Mouse (Mus musculus): ENCODE measurements around the gene Ankib1. TPM values are rescaled to one million over a fixed set of nuclear protein-coding genes. Genes with fewer than 3 reads are reported as not detected.
"Not testable (repeated sequence)": the region's sequence is repeated elsewhere in the genome, so short reads cannot be mapped to it uniquely, and the experiment has no call there.

Gene Ankib1
- polyA plus RNA-seq, 1 experiment from 2014 or later: 21.6 TPM

GRCm38 (mm10) chr5:3652903-3653575, 149.7 kb downstream of the Ankib1 start:
- H3K9ac ChIP-seq: not testable (repeated sequence)
- 94% methylated on average over 17 of the region's 25 CpGs for WGBS

GRCm38 (mm10) chr5:3651621-3652020, 151.1 kb downstream of the Ankib1 start:
- H3K27me3 ChIP-seq: no peaks in the 10 kb centered on the region
- no peak overlapping the region for H3K27ac ChIP-seq
- H3K4me1 ChIP-seq: peaks cover 1% of the 10 kb centered on the region
- WGBS: 84% methylated on average over 5 of the region's 5 CpGs
- H3K9ac ChIP-seq: no peak overlapping the region
- H3K9me3 ChIP-seq: no peaks in the 10 kb centered on the region
- no peak overlapping the region for H3K4me2 ChIP-seq
- no peaks in the 10 kb centered on the region for H3K36me3 ChIP-seq (replicated peaks)
- H3K4me3 ChIP-seq (replicated peaks): no peak overlapping the region
- no peak for ATAC-seq (ENCODE audit: low FRiP score)

More at GRCm38 (mm10) chr5:3652903-3653575, 149.7 kb downstream of the Ankib1 start:
- not testable (repeated sequence) for H3K4me3 ChIP-seq (replicated peaks); ATAC-seq (ENCODE audit: low FRiP score); H3K4me1 ChIP-seq; H3K27me3 ChIP-seq; H3K4me2 ChIP-seq; H3K9me3 ChIP-seq; H3K36me3 ChIP-seq (replicated peaks); H3K27ac ChIP-seq

- WGBS: 66% methylated on average over 6 of the region's 6 CpGs
- H3K9me3 ChIP-seq: no peaks in the 10 kb centered on the region
- H3K9ac ChIP-seq: no peak within 1 kb of the TSS
- H3K27ac ChIP-seq: no peak within 1 kb of the TSS
- H3K4me1 ChIP-seq: peaks cover 4% of the 10 kb centered on the region
- no peak within 1 kb of the TSS for H3K4me3 ChIP-seq (replicated peaks)
- H3K27me3 ChIP-seq: no peaks in the 10 kb centered on the region
- ATAC-seq (ENCODE audit: low FRiP score): no peak
- H3K36me3 ChIP-seq (replicated peaks): no peaks in the 10 kb centered on the region
- H3K4me2 ChIP-seq: no peak within 1 kb of the TSS
Observed at GRCm38 (mm10) chr5:3650881-3651280, 151.8 kb downstream of the Ankib1 start, which contains the start of gene Tmbim7. TSS of gene Tmbim7 (plus strand) at chr5:3651181.

- H3K9me3 ChIP-seq: no peaks in the 10 kb centered on the region
- WGBS: 76% methylated on average over 4 of the region's 4 CpGs
- no peak overlapping the region for H3K4me3 ChIP-seq (replicated peaks)
- H3K4me2 ChIP-seq: no peak overlapping the region
- no peak for ATAC-seq (ENCODE audit: low FRiP score)
- H3K27ac ChIP-seq: no peak overlapping the region
- no peaks in the 10 kb centered on the region for H3K27me3 ChIP-seq
- H3K4me1 ChIP-seq: peaks cover 10% of the 10 kb centered on the region
- H3K9ac ChIP-seq: no peak overlapping the region
- H3K36me3 ChIP-seq (replicated peaks): peaks cover 9% of the 10 kb centered on the region
Observed at GRCm38 (mm10) chr5:3648849-3649210, 153.9 kb downstream of the Ankib1 start.

GRCm38 (mm10) chr5:3648206-3648848, 154.4 kb downstream of the Ankib1 start:
- Histone ChIP-seq H3K4me3 (replicated peaks) (peak overlapping the region; percentile 97), H3K4me2 (peak overlapping the region; percentile 63), H3K4me1 (peaks cover 10% of the 10 kb centered on the region), H3K27me3 (no peaks in the 10 kb centered on the region), H3K9me3 (no peaks in the 10 kb centered on the region), H3K9ac (no peak overlapping the region), H3K27ac (no peak overlapping the region), H3K36me3 (replicated peaks) (peaks cover 12% of the 10 kb centered on the region)
- peak; percentile 50; the same call in 1 of the 2 replicates for ATAC-seq (ENCODE audit: low FRiP score)
- WGBS: 55% methylated on average over 4 of the region's 4 CpGs

- 0% methylated on average over 42 of the region's 46 CpGs for WGBS
- H3K27me3 ChIP-seq: no peaks in the 10 kb centered on the region
- peak overlapping the region; percentile 63 for H3K4me2 ChIP-seq
- ATAC-seq (ENCODE audit: low FRiP score): peak; percentile 97
- peaks cover 10% of the 10 kb centered on the region for H3K4me1 ChIP-seq
- no peaks in the 10 kb centered on the region for H3K9me3 ChIP-seq
- peak overlapping the region; percentile 93 for H3K27ac ChIP-seq
- peak overlapping the region; percentile 89 for H3K9ac ChIP-seq
- peaks cover 16% of the 10 kb centered on the region for H3K36me3 ChIP-seq (replicated peaks)
- H3K4me3 ChIP-seq (replicated peaks): peak overlapping the region; percentile 97
Observed at GRCm38 (mm10) chr5:3647708-3648121, 155.0 kb downstream of the Ankib1 start.

GRCm38 (mm10) chr5:3646991-3647707, 155.6 kb downstream of the Ankib1 start:
- Histone ChIP-seq H3K27ac (peak overlapping the region; percentile 93), H3K4me1 (peaks cover 10% of the 10 kb centered on the region), H3K9me3 (no peaks in the 10 kb centered on the region), H3K36me3 (replicated peaks) (peaks cover 22% of the 10 kb centered on the region), H3K4me2 (peak overlapping the region; percentile 63), H3K9ac (peak overlapping the region; percentile 89), H3K4me3 (replicated peaks) (peak overlapping the region; percentile 97), H3K27me3 (no peaks in the 10 kb centered on the region)
- ATAC-seq (ENCODE audit: low FRiP score): peak; percentile 76
- WGBS: under 1% methylated on average over 60 of the region's 60 CpGs

- 32% methylated on average over 6 of the region's 6 CpGs for WGBS
- H3K9ac ChIP-seq: peak overlapping the region; percentile 89
- no peak for ATAC-seq (ENCODE audit: low FRiP score)
- peaks cover 28% of the 10 kb centered on the region for H3K36me3 ChIP-seq (replicated peaks)
- H3K9me3 ChIP-seq: no peaks in the 10 kb centered on the region
- peaks cover 10% of the 10 kb centered on the region for H3K4me1 ChIP-seq
- no peaks in the 10 kb centered on the region for H3K27me3 ChIP-seq
- H3K4me3 ChIP-seq (replicated peaks): peak overlapping the region; percentile 97
- no peak overlapping the region for H3K27ac ChIP-seq
- H3K4me2 ChIP-seq: peak overlapping the region; percentile 63
Observed at GRCm38 (mm10) chr5:3646539-3646938, 156.2 kb downstream of the Ankib1 start.

- H3K27ac ChIP-seq: no peak overlapping the region
- H3K9me3 ChIP-seq: no peaks in the 10 kb centered on the region
- H3K4me2 ChIP-seq: no peak overlapping the region
- peaks cover 38% of the 10 kb centered on the region for H3K36me3 ChIP-seq (replicated peaks)
- H3K4me1 ChIP-seq: peaks cover 10% of the 10 kb centered on the region
- no peak for ATAC-seq (ENCODE audit: low FRiP score)
- WGBS: 83% methylated on average over 6 of the region's 6 CpGs
- H3K9ac ChIP-seq: no peak overlapping the region
- no peak overlapping the region for H3K4me3 ChIP-seq (replicated peaks)
- no peaks in the 10 kb centered on the region for H3K27me3 ChIP-seq
Observed at GRCm38 (mm10) chr5:3645326-3645725, 157.4 kb downstream of the Ankib1 start.

- Histone ChIP-seq H3K9ac (no peak overlapping the region), H3K27me3 (no peaks in the 10 kb centered on the region), H3K4me2 (no peak overlapping the region), H3K27ac (no peak overlapping the region), H3K4me3 (replicated peaks) (no peak overlapping the region), H3K36me3 (replicated peaks) (peaks cover 41% of the 10 kb centered on the region), H3K9me3 (no peaks in the 10 kb centered on the region), H3K4me1 (peaks cover 10% of the 10 kb centered on the region)
- WGBS: 94% methylated on average over 6 of the region's 6 CpGs
- ATAC-seq (ENCODE audit: low FRiP score): no peak
Observed at GRCm38 (mm10) chr5:3644621-3645020, 158.1 kb downstream of the Ankib1 start.

All from forebrain, embryonic 12.5 days (tissue).